Mouse (Mus musculus): ENCODE data around the gene Rab40c. TPM values are rescaled to one million over a fixed set of nuclear protein-coding genes. Genes with fewer than 3 reads are reported as not detected.
A peak's percentile ranks its signal among the peaks of the same experiment; 100 is the strongest.

Gene Rab40c
- total and polyA plus RNA-seq, 3 experiments: 3.7 to 23.2 TPM; not detected in 1

GRCm38 (mm10) chr17:25876347-25876915 is 43.1 kb downstream of the Rab40c start:
- TF ChIP-seq E2F4 (IDR thresholded peaks at IDR 0.05; ENCODE audit: borderline replicate concordance, low read depth, low read length) (no peak), SMC3 (IDR thresholded peaks at IDR 0.05; ENCODE audit: low read depth, low read length) (no peak), POLR2A (IDR thresholded peaks at IDR 0.05; ENCODE audit: control insufficient read depth in 1 of 2, insufficient read depth in 1 of 2, low read depth in 1 of 2, low read length in 2 of 2, poor library complexity in 1 of 2) (no peak), ELF1 (IDR thresholded peaks at IDR 0.05; ENCODE audit: low read depth, low read length) (no peak), GATA1 (IDR thresholded peaks at IDR 0.05; ENCODE audit: low read depth, low read length) (no peak), TBP (IDR thresholded peaks at IDR 0.05; ENCODE audit: low read depth, low read length) (no peak), CTCF (IDR thresholded peaks at IDR 0.05 in 2 of 3, conservative IDR thresholded peaks at IDR 0.05 in 1 of 3; ENCODE audit: control insufficient read depth in 1 of 3, insufficient read depth in 1 of 3, low read depth in 2 of 3, low read length in 3 of 3, poor library complexity in 1 of 3, severe bottlenecking in 1 of 3) (no peak), NELFE (IDR thresholded peaks at IDR 0.05; ENCODE audit: low read depth, low read length) (no peak), USF1 (IDR thresholded peaks at IDR 0.05; ENCODE audit: low read depth, low read length) (no peak)
- H3K36me3 ChIP-seq (ENCODE audit: control insufficient read depth in 1 of 2, insufficient read depth in 2 of 2, low read length in 2 of 2): peaks cover 0 to 7% of the 10 kb centered on the region in 2 experiments; a peak in 2 of 4 replicates
- H3K27me3 ChIP-seq (ENCODE audit: control insufficient read depth in 1 of 2, insufficient read depth in 2 of 2, low read length in 2 of 2): no peaks in the 10 kb centered on the region
- peaks cover 6% of the 10 kb centered on the region; the same call in 1 of the 2 replicates for H3K79me2 ChIP-seq (ENCODE audit: control insufficient read depth, insufficient read depth, low read length, poor library complexity)
- H3K9ac ChIP-seq (ENCODE audit: control insufficient read depth, low read depth, low read length, poor library complexity, severe bottlenecking): peak overlapping the region; percentile 89
- no peak for DNase-seq (ENCODE audit: low read depth, low spot score)
- peak overlapping the region; percentile 82 to 87 for H3K4me3 ChIP-seq (ENCODE audit: control insufficient read depth in 1 of 2, insufficient read depth in 1 of 2, low read depth in 2 of 2, low read length in 2 of 2)
- no peak overlapping the region for H3K27ac ChIP-seq (ENCODE audit: control insufficient read depth, low read depth, low read length)
- peaks cover 2 to 19% of the 10 kb centered on the region in 2 experiments; a peak in 3 of 4 replicates for H3K4me1 ChIP-seq (ENCODE audit: control insufficient read depth in 1 of 2, insufficient read depth in 2 of 2, low read length in 2 of 2)
- no peaks in the 10 kb centered on the region for H3K9me3 ChIP-seq (replicated peaks; ENCODE audit: insufficient read depth, low read length)

DNA sequence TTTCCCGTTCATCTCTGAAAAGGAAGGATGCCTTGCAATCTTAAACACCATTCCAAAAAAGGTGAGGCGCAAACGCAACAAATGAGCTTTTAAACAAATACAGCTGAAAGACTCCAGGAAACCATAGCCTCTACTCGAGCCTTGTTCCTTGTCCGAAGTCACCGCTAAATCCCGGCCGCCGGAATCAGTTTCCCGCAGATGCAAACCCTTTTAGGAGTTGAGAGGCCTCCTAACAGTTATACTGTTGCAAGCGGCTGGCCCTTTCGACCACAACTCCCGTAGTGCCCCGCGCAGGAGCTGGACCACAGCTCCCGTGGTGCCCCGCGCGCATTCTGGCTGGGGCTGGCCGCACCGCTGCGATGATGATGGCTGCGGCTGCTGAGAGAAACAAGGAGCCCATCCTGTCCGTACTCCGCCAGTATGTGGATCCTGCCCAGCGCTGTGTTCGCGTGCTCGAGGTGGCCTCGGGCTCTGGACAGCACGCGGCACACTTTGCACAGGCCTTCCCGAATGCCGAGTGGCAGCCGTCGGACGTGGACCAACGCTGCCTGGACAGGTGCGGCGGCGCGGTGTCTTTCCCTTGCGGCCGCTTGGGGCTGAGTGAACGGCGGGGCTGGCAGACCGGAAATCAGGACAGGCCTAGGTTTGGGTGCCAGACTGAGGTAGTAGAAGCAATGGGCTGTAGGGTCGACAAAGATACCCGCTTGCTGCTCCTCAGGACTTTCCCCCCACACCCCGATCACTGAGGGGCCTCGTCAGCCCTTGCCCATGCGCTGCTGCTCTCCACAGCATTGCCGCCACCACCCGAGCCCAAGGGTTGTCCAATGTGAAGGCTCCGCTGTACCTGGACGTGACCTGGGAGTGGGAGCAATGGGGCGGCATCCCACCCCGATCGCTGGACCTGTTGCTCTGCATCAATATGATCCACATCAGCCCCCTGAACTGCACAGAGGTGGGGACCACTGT is 44.1 kb downstream of the Rab40c start:
- peaks cover 0 to 7% of the 10 kb centered on the region in 2 experiments; a peak in 2 of 4 replicates for H3K36me3 ChIP-seq (ENCODE audit: control insufficient read depth in 1 of 2, insufficient read depth in 2 of 2, low read length in 2 of 2)
- H3K9me3 ChIP-seq (replicated peaks; ENCODE audit: insufficient read depth, low read length): no peaks in the 10 kb centered on the region
- peak; percentile 89 for DNase-seq (ENCODE audit: low read depth, low spot score)
- peak overlapping the region; percentile 82 to 87 for H3K4me3 ChIP-seq (ENCODE audit: control insufficient read depth in 1 of 2, insufficient read depth in 1 of 2, low read depth in 2 of 2, low read length in 2 of 2)
- peaks cover 2 to 19% of the 10 kb centered on the region in 2 experiments; a peak in 3 of 4 replicates for H3K4me1 ChIP-seq (ENCODE audit: control insufficient read depth in 1 of 2, insufficient read depth in 2 of 2, low read length in 2 of 2)
- H3K27ac ChIP-seq (ENCODE audit: control insufficient read depth, low read depth, low read length): peak overlapping the region; percentile 75
- H3K9ac ChIP-seq (ENCODE audit: control insufficient read depth, low read depth, low read length, poor library complexity, severe bottlenecking): peak overlapping the region; percentile 89
- H3K27me3 ChIP-seq (ENCODE audit: control insufficient read depth in 1 of 2, insufficient read depth in 2 of 2, low read length in 2 of 2): no peaks in the 10 kb centered on the region
- H3K79me2 ChIP-seq (ENCODE audit: control insufficient read depth, insufficient read depth, low read length, poor library complexity): peaks cover 6% of the 10 kb centered on the region; the same call in 1 of the 2 replicates
- 0 out of 2 replicates have a peak, but pooled peaks have one; percentile 14 for TF ChIP-seq USF1 (IDR thresholded peaks at IDR 0.05; ENCODE audit: low read depth, low read length)
- TF ChIP-seq CHD1 (IDR thresholded peaks at IDR 0.05; ENCODE audit: low read depth, low read length): no peak
- TF ChIP-seq MXI1 (IDR thresholded peaks at IDR 0.05; ENCODE audit: low read depth, low read length): peak; percentile 65; the same call in 1 of the 2 replicates
- peak; percentile 37; the same call in 1 of the 2 replicates for TF ChIP-seq ETS1 (IDR thresholded peaks at IDR 0.05; ENCODE audit: low read depth, low read length)
- TF ChIP-seq NELFE (IDR thresholded peaks at IDR 0.05; ENCODE audit: low read depth, low read length): peak; percentile 89
- TF ChIP-seq GATA1 (IDR thresholded peaks at IDR 0.05; ENCODE audit: low read depth, low read length): no peak
- no peak for TF ChIP-seq UBTF (IDR thresholded peaks at IDR 0.05; ENCODE audit: borderline replicate concordance, insufficient read depth, low read depth, low read length)
- TF ChIP-seq MAFK (IDR thresholded peaks at IDR 0.05; ENCODE audit: borderline replicate concordance, low read depth, low read length): no peak
- TF ChIP-seq CTCF (IDR thresholded peaks at IDR 0.05 in 2 of 3, conservative IDR thresholded peaks at IDR 0.05 in 1 of 3; ENCODE audit: control insufficient read depth in 1 of 3, insufficient read depth in 1 of 3, low read depth in 2 of 3, low read length in 3 of 3, poor library complexity in 1 of 3, severe bottlenecking in 1 of 3): peak in 1 of 3 experiments; percentile 17; a peak in 2 of 6 replicates
- no peak for TF ChIP-seq EP300 (IDR thresholded peaks at IDR 0.05; ENCODE audit: low read depth in 1 of 2, low read length in 2 of 2)
- TF ChIP-seq MYC (IDR thresholded peaks at IDR 0.05; ENCODE audit: low read depth, low read length): peak; percentile 54; the same call in 1 of the 2 replicates
- peak; percentile 59 for TF ChIP-seq MAZ (IDR thresholded peaks at IDR 0.05; ENCODE audit: low read depth, low read length)
- peak; percentile 94 for TF ChIP-seq HCFC1 (IDR thresholded peaks at IDR 0.05; ENCODE audit: low read depth, low read length)
- TF ChIP-seq E2F4 (IDR thresholded peaks at IDR 0.05; ENCODE audit: borderline replicate concordance, low read depth, low read length): no peak
- TF ChIP-seq JUND (IDR thresholded peaks at IDR 0.05; ENCODE audit: low read depth, low read length): no peak
- TF ChIP-seq TAL1 (IDR thresholded peaks at IDR 0.05; ENCODE audit: low read length): no peak
- peak; percentile 62; the same call in 1 of the 2 replicates for TF ChIP-seq TBP (IDR thresholded peaks at IDR 0.05; ENCODE audit: low read depth, low read length)
- TF ChIP-seq NRF1 (IDR thresholded peaks at IDR 0.05; ENCODE audit: insufficient read depth, low read depth, low read length, poor library complexity, severe bottlenecking): peak; percentile 56
- peak; percentile 59 for TF ChIP-seq SIN3A (IDR thresholded peaks at IDR 0.05; ENCODE audit: low read length)
- 0 out of 2 replicates have a peak, but pooled peaks have one; percentile 26 for TF ChIP-seq TCF12 (IDR thresholded peaks at IDR 0.05; ENCODE audit: low read depth, low read length)
- TF ChIP-seq MAX (IDR thresholded peaks at IDR 0.05; ENCODE audit: low read length): peak; percentile 40
- peak; percentile 72 for TF ChIP-seq KAT2A (conservative IDR thresholded peaks at IDR 0.05; ENCODE audit: low read depth, low read length)
- peak; percentile 53; the same call in 1 of the 2 replicates for TF ChIP-seq ZMIZ1 (IDR thresholded peaks at IDR 0.05; ENCODE audit: low read depth, low read length)

Measured in MEL (cell line).